Mouse (Mus musculus): ENCODE measurements around the gene Slc22a4.

GRCm38 (mm10) chr11:54050205-54050604, 22.3 kb upstream of the Slc22a4 start:
- TF ChIP-seq BHLHE40 (IDR thresholded peaks at IDR 0.05; ENCODE audit: borderline replicate concordance, low read depth, low read length) (no peak), CTCF (IDR thresholded peaks at IDR 0.05 in 2 of 3, conservative IDR thresholded peaks at IDR 0.05 in 1 of 3; ENCODE audit: control insufficient read depth in 1 of 3, insufficient read depth in 1 of 3, low read depth in 2 of 3, low read length in 3 of 3, poor library complexity in 1 of 3, severe bottlenecking in 1 of 3) (no peak), MAX (IDR thresholded peaks at IDR 0.05; ENCODE audit: low read length) (no peak), POLR2A (IDR thresholded peaks at IDR 0.05; ENCODE audit: control insufficient read depth in 1 of 2, insufficient read depth in 1 of 2, low read depth in 1 of 2, low read length in 2 of 2, poor library complexity in 1 of 2) (no peak), ZNF384 (IDR thresholded peaks at IDR 0.05; ENCODE audit: low read depth, low read length) (no peak), EP300 (IDR thresholded peaks at IDR 0.05; ENCODE audit: low read depth in 1 of 2, low read length in 2 of 2) (no peak), POLR2AphosphoS5 (IDR thresholded peaks at IDR 0.05; ENCODE audit: borderline replicate concordance, low read depth, low read length) (no peak), MXI1 (IDR thresholded peaks at IDR 0.05; ENCODE audit: low read depth, low read length) (no peak), CHD2 (IDR thresholded peaks at IDR 0.05; ENCODE audit: low read length) (no peak), ZC3H11A (IDR thresholded peaks at IDR 0.05; ENCODE audit: low read depth, low read length) (no peak)
